Mouse (Mus musculus) heart, postnatal 0 days (tissue): Measurements from ENCODE around the gene Gys1.

Experiments
- CTCF ChIP-seq: IDR thresholded peaks from 2 replicates; pipeline ENCODE4 v1.5.1; 2016; ENCODE audit warnings: antibody characterized with exemption, control low read depth, low read depth
- EP300 ChIP-seq: IDR thresholded peaks from 2 replicates; pipeline ENCODE4 v1.6.1; 2016; ENCODE audit warnings: antibody characterized with exemption, low read depth

GRCm38 (mm10) chr7:45407836-45408235, 26.8 kb upstream of the Gys1 start:
- TF ChIP-seq CTCF (no peak), EP300 (no peak)
